Mouse (Mus musculus): ENCODE results near the gene Myo1h. TPM values are rescaled to one million over a fixed set of nuclear protein-coding genes. Genes with fewer than 3 reads are reported as not detected.

Gene Myo1h
- polyA plus RNA-seq, 1 experiment: 0.88 TPM

DNA sequence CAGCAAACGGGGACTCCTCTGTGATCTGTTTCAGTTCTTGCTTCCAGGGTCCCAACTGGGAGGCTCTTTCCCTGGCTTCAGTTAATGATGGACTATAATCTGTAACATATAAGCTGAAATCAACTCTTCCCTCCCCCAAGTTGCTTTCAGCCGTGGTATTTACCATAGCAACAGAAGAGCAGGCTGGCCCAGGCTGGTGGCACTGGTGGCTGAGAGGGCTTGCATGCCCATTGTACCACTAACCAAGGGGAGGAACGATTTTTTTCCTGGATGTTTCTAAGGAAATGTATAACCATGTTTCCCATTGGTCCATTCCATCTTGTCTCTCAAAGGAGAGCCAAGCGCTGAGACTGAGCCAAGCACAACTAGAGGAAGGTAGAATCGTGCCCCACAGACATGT lies 570 bp upstream of the Myo1h start:
- no peak for DNase-seq (ENCODE audit: low read depth, low spot score)
- WGBS: 78% methylated on average over 5 of the region's 5 CpGs

DNA sequence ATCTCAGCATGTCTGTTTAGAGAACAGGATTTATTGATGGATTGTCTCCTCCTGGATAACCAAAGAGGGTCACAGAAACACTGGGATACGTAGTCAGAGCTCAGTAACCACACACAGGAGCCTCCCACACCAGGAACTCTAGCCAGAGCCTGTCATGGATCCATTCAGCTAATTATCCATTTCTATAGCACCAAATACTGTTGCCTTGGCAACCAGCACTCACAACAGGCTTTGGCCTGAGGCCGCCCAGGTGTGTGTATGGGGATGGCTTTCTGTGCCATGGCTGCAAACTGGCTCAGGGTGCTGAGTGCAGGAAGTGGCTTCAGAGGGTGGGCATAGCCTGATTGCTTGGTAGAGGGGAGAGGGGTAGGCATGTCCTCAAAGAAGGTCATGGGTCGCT lies 1.0 kb downstream of the Myo1h start:
- no peak for DNase-seq (ENCODE audit: low read depth, low spot score)
- 74% methylated on average over 3 of the region's 3 CpGs for WGBS

DNA sequence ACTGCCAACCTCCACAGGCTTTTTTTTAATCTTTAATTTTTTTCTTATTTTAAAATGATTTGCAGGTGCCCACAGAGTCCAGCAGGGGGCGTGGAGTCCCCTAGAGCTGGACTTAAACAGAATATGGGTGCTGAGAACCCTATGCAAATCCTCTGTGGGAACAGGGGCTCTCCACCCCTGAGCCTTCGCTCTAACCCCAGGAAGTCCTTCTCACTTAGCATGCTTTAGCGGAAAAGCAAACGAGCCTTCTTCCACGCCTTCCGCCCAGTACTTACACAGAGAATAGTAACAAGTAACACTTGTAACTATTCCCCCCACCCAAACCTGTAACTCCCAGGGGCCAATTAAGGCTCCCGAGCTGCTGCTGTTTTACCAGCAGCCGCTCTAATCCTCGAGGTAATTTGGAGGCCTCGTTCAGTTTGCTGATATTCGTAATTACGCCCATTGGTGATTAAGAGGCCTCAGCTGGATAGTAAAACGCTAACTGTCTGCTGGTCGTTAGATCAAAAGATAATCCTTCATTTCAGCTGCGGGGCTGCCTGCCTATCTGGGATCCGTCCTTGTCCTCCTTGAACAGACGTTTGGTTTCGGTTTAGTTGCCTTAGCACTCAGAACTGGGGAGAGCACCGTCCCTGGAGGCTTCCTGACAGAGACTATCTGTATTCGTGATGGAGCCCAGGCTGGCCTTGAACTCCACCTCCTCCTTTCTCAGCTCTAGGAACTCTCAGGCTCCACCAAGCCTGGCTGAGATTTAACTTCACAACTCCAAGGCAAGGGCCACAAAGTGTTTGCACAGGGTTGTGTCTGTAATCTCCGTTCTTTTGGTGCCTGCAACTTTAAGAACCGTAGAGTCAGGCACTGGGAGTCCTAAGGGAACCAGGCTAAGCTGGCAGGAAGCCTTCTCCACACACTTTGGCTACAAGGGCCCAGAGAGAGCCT lies 8.0 kb downstream of the Myo1h start:
- WGBS: 28% methylated on average over 22 of the region's 22 CpGs

DNA sequence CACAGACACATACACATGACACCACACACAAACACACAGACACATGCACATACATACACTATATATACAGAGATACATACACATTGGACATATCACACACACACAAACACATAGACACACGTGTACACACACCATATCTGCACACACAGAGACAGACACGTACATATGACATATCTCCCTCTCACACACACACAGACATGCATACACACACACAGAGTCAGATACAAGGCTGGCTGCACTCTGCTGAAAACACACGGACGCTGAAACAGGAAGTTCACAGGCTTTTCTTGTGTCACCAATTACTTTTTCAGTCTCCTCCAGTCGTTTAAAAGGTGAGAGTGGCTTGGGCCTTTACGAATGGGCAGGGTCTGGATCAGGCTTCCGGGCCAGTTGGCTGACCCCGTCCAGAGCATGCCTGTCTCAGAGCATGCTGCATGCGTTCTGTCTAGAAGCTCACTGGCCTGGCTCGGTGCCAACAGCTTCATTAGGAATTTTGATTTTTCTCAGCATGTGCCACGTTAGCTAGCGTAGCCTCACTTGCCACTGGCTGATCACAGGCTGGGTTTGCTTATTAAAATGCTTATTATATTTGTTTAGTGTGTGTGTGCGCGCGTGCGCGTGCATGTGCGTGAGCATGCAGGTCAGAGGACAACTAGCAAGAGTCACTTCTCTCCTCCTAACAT lies 9.4 kb downstream of the Myo1h start:
- DNase-seq (ENCODE audit: low read depth, low spot score): no peak
- 48% methylated on average over 18 of the region's 18 CpGs for WGBS

More for the DNA sequence above, 8.0 kb downstream of the Myo1h start:
- DNase-seq (ENCODE audit: low read depth, low spot score): no peak

DNA sequence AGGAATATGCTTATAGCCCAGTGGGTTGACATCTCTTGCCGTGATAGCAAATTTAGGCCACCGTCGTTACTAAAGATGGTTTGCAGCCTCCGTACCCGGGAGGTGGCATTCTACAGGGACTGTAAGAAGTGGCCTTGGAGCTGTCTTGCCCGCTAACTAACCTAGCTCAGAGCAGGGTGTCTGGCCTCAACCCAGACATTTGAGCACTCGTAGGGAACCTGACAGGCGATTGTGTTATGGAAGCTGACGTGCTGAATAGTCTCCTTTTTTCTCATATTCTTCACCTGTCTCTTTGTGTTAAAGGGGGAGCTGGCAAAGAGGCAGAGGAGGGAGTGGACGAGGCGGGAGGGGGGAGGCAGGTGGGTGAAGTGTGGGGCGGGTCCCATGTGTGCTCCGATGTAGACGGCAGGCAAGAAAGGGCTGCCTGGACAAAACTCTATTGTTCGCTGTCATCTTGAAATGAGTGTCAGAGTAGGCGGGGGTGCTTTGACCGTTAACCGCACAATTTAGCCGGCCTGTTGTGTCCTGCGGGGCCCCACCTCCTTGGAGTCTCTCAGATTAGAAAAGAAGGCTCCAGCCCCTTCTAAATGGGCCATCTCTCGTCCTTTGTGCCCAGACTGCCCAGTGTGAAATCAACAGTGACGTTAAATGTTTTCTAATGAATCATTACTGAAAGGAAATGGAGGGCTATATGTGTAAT lies 10.3 kb downstream of the Myo1h start:
- no peak for DNase-seq (ENCODE audit: low read depth, low spot score)
- 46% methylated on average over 22 of the region's 22 CpGs for WGBS

DNA sequence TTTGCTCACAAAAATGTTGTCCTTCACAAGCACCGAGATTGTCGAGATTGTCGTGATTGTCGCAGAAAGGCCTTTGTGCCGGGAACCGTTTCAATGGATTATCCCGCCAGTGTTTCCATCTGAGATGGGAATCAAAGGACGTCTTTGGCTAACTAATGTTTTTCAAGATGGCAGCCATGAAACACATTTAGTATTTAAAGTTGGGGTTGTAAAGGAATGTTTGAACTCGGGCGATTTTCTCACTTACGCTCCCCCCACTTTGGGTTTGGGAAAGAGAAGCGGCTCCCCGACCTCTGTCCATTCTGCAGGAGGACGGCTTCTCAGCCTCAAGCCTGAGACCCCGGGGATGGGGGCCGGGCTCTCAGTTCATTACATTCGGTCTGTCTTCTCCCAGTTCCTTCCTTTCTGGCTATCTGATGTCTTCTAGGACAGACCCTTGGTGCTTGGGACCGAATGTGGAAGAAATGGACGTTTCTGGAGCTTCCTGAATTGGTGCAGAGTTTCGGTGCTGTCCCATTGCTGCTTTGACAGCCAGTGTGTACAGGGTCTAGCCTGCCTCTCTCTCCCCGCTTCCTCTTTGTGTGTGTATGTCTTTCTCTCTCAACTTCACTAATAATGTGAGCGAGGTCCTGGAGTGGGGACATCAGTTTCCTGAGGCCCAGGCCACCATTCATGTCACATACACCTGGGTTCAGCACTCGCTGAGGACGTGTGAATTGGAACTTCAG lies 11.1 kb downstream of the Myo1h start:
- no peak for DNase-seq (ENCODE audit: low read depth, low spot score)
- 87% methylated on average over 24 of the region's 24 CpGs for WGBS

DNA sequence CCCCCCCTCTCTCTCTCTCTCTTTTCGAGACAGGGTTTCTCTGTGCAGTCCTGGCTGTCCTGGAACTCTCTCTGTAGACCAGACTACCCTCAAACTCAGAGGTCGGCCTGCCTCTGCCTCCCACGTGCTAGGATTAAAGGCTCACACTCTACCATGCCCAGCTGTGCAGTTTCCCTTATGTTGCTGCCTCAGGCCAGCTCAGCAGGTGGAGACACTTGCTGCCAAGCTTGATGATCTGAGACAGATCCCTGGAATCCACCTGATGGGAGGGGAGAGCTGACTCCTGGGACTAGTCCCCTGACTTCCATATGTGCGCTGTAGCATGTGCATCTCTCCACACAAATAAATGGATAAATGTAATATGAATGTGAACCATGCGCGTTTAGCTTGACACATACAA lies 14.2 kb downstream of the Myo1h start:
- DNase-seq (ENCODE audit: low read depth, low spot score): no peak
- WGBS: 74% methylated on average over 6 of the region's 6 CpGs

DNA sequence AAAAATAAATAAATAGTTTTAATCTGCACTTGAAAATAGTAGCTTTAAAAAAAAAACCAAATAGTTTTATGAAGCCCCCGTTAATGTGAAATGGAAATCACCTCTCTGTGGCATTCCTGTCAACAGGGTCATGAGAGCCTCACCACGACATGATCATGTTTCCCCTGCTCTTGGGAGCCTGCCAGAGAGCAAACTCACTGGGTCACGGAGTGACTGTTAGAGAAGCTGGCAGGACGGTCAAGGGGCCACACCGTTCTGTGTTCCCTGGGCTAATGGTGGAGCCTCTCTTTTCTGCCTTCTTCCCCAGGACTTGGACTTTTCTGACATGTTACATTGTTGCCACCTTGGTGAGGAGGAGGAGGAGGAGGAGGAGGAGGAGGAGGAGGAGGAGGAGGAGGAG lies 17.5 kb downstream of the Myo1h start:
- DNase-seq (ENCODE audit: low read depth, low spot score): no peak
- WGBS: 44% methylated on average over 5 of the region's 5 CpGs

DNA sequence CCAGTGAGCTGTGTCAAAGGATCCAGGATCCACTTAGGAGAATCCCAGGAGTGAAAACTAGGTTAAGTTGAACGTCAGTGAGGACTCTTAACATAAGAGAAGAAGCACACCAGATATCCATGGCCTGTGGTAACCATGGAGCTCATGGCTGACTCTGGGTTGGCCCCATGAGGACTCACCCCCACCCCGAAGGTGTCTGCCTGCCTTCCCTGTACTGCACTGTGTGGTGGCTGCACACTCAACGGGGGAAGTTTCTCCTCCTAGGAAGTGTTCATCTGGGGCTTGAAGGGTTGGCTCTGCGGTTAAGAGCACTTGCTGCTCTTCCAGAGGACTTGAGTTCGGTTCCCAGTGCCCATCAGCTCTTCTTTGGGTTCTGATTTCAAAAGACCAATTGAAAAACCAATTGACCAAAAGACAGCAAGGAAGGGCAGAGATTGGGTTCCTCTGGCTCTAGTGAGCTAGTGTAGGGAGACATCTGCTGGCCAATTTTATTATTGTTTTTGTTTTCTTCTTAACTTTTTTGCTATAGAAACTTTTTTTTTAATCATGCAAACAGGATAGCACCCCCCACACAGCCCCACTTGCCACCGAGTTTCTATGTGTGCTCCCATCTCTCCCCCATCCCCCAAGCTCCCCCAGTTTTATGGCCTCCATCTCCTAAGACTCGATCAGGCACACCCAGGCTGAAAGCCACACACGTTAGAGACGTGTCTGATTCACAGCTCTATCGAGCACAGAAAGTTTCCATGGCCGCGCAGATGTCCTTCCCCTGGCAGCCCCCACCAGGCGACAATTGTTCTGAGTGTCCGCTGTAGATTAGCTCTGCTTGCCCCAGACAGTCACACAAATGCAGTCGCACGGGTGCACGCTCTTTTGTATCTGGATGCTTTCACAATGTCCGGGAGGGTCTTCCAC lies 20.1 kb downstream of the Myo1h start:
- 31% methylated on average over 18 of the region's 18 CpGs for WGBS
- DNase-seq (ENCODE audit: low read depth, low spot score): peak; percentile 16

DNA sequence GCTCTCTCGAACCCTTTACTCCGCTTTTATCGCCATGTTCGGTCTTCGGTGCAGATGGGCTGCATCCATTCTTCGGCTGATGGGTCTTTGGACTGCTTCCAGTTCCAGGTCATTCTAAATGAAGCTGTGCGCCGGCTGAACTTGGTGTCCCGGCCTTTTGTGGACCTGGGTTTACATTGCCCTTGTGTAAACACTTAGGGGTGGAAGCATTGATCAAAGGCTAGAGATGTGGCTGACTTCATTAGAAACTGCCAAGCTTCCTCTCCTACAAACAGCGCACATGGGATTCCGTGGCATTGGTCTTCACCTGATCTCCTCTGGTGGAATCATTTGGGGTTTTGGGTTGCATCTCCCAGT lies 20.7 kb downstream of the Myo1h start:
- WGBS: 20% methylated on average over 11 of the region's 11 CpGs
- no peak for DNase-seq (ENCODE audit: low read depth, low spot score)

DNA sequence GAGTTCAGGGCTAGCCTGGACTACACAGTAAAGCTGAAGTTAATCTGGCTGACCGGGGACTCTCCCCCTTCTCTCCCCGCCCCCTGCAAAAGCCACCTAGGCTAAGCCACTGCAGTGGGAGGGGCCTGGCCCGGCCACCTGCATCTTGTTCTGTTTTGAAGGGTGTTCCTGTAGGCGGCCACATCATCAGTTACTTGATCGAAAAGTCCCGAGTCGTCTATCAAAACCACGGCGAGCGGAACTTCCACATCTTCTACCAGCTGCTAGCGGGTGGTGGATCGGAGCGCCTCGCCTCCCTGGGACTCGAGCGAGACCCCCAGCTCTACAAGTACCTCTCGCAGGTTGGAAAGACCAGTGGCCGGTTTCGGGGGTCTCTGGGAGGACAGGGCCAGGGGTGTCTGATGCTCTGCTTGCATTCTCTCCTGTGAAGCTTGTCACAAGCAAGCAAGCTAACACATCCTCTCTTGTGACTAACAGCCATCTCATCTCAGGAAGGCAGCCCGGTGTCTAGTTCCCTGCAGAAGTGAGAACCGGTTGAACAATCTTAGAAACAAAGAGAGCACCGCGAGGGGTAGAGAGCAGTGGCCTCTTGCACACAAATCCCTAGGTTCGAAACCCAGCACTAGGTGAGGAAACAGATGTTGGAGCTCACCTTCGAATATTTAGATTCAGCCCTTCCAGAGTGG lies 34.3 kb downstream of the Myo1h start:
- no peak for DNase-seq (ENCODE audit: low read depth, low spot score)
- whole genome bisulfite sequencing: 52% methylated on average over 25 of the region's 25 CpGs

DNA sequence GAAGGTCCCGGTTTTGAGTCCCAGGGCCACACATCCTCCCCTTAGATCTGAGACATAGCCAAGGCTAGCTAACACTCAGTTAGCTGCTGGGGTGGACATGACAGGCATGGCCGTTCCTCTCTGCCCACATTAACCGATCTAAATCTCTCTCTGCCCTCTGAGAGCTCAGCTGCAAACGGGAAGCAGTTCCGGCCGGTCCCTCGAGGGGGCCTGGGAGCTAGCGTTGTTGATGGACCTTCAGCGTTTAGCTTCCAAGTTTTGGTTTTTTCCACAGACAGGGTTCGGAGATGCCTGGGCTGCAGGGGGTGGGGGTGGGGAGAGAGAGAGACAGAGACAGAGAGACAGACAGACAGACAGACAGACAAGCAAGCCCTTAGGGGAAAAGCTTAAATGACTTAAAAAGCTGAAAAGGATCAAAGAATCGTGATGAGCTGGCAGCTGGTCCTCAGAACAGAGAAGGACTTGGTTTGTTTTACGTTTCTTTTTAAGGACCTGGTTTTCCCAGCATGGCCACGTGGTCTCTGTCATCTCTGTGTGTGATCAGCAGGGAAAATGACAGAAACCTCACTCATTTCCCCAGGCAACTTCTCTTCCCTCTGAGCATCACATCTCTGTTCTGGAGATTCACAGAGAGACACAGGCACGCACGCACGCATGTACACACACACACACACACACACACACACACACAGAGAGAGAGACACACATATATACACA lies 35.0 kb downstream of the Myo1h start:
- no peak for DNase-seq (ENCODE audit: low read depth, low spot score)
- WGBS: 21% methylated on average over 16 of the region's 16 CpGs

DNA sequence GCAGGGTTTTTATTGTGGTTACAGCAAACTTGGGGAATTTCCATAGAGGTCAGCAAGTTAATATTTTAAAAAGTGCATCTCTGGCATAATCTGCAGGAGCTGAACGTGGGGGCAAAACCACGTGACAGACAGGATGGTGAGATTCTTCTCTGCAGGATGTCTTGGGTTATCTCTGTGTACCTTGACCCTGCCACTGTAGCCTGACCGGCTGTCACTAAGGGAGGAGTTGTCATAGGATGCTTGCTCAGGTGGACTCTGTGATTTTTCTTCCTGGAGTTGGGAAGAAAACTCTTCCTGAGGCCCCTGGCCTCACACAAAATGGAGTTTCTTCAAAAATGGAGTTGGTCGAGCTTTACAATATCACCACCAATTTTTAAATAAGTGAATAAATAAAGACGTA lies 54.0 kb downstream of the Myo1h start:
- WGBS: 49% methylated on average over 5 of the region's 5 CpGs
- no peak for DNase-seq (ENCODE audit: low read depth, low spot score)

DNA sequence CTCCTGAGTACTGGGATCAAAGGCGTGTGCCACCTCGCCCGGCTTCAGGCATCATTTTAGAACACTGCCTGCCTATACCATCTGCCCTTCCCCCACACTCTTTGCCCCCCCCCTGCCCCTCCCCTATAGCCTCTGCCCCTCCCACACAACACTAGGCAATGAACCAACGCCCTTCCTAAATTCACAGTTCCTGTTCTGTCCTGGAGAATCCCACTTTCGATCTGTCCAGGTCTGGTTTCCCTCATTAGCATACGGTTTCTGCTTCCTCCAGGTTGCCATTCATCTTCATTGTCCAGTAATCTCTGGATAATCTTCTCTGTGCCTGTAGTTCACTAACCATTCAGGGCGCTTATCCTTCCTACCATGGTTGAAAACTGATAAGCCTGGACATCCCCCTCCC lies 54.6 kb downstream of the Myo1h start:
- 70% methylated on average over 7 of the region's 7 CpGs for WGBS
- DNase-seq (ENCODE audit: low read depth, low spot score): no peak

DNA sequence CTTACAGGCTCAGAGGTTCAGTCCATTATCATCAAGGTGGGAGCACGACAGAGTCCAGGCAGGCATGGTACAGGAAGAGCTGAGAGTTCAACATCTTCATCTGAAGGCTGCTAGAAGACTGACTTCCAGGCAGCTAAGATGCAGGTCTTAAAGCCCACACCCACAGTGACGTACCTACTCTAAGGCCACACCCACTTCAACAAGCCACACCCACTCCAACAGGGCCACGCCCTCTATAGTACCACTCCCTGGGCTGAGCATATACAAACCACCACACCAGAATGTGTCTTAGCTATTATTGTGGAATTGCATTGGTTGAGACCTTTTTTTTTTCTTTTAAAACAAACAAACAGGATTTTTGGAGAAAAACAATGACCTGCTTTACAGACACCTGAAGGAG lies 56.6 kb downstream of the Myo1h start:
- no peak for DNase-seq (ENCODE audit: low read depth, low spot score)
- WGBS: 34% methylated on average over 3 of the region's 3 CpGs

DNA sequence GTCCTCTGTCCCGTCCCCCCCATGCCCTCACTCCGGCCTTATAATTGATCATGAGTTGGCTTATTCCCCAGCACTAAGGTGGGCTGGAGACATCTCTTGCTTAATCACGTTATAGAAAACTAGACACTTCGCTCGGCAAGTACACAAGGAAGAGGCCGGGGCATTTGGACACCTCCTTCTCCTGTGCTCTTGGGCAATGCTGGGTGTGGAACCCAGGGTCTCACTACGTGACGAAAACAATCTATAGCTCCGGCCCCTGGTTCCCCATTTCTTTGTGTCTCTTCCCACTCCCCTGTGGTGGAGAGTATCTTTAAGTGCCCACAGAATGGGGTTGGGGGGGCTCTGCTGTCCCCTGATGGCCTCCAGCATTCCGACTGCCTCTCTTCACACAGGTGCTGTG lies 58.0 kb downstream of the Myo1h start:
- DNase-seq (ENCODE audit: low read depth, low spot score): no peak
- WGBS: 72% methylated on average over 10 of the region's 10 CpGs

DNA sequence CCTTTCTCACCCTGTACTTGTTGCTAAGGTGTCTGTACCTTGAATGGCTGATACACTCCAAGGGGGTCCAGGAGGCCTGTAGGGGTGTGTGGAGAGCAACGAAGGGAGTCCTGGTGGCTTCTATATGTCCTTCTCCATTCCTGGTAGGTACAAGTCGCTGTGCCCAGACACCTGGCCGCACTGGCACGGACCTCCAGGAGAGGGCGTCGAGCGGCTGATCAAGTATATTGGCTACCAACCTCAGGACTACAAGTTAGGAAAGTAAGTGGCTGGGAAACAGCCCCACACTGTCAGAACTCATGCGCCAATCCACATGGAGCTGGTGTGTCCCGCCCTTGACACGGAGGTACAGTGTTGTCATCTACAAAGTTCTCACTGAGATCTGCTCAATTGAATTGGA lies 62.5 kb downstream of the Myo1h start:
- DNase-seq (ENCODE audit: low read depth, low spot score): no peak
- 57% methylated on average over 10 of the region's 10 CpGs for WGBS

Data from large intestine, adult 2 months (tissue).